Mouse (Mus musculus) CD4-positive, CD25-positive, alpha-beta regulatory T cell (primary cell): Measurements from ENCODE around the gene Gm17455. TPM values are rescaled to one million over a fixed set of nuclear protein-coding genes. Genes with fewer than 3 reads are reported as not detected.

Experiments used
- polyA plus RNA-seq: library from polyadenylated mRNA; unstranded; fragments of 100-300 nt; shearing (Covaris generic); gene quantifications from one replicate; pipeline ENCODE4 v1.2.1, GENCODE M21; 2017

Gene Gm17455
- polyA plus RNA-seq: 3.0 TPM

GRCm38 (mm10) chr10:60399449-60399848 lies at the start of gene Gm17455:
Gm17455 (plus strand) TSS chr10:60399726.

Other genes with a start within 250 kb of the Gm17455 start
- 0.31 TPM for gene Chst3, start 180.5 kb upstream of the Gm17455 start, polyA plus RNA-seq
- 413 TPM for gene Psap, start 122.1 kb upstream of the Gm17455 start, polyA plus RNA-seq
- 217 TPM for gene Vsir, start 52.9 kb upstream of the Gm17455 start, polyA plus RNA-seq